Mouse (Mus musculus) stomach, postnatal 0 days (tissue): ENCODE data around the gene Iqcf3.

Experiments
- CTCF ChIP-seq: IDR thresholded peaks from 2 replicates; pipeline ENCODE4 v1.5.1; 2016; ENCODE audit warnings: antibody characterized with exemption, low read depth, mild to moderate bottlenecking, moderate library complexity
- EP300 ChIP-seq: optimal IDR thresholded peaks from 2 replicates; pipeline ENCODE3; 2016; ENCODE audit warnings: antibody characterized with exemption

DNA sequence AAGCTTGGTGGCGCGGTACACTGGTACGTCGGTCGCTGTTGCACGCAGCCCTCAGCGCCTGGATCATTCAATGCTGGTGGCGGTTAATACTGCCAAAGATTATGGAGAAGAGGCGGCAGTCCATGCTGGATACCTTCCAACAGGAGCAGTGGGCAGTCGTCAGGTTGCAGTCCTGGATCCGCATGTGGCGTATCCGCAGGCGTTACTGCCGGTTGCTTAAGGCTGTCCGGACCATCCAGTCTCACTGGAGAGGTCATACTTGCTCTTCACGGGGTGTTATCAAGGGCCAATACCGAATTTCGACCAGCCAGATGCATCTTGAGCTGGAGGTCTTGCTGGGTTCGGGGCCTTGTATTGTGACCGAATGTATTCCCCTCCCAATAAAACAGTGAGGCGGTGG is 59.6 kb downstream of the Iqcf3 start:
- TF ChIP-seq CTCF (no peak), EP300 (no peak)
